Mouse (Mus musculus) myocyte (in vitro differentiated cells): ENCODE results near the gene Cd2ap.

Experiments used
- CEBPB ChIP-seq: IDR thresholded peaks from 2 replicates; pipeline ENCODE4 v1.6.1; 2011; ENCODE audit warnings: mild to moderate bottlenecking, moderate library complexity; ENCODE audit not compliant: poor library complexity, insufficient read depth, severe bottlenecking
- E2F4 ChIP-seq: IDR thresholded peaks from one replicate; pipeline ENCODE4 v1.6.1; 2011; ENCODE audit warnings: mild to moderate bottlenecking, control low read depth, moderate library complexity; ENCODE audit not compliant: insufficient read depth
- MAX ChIP-seq: IDR thresholded peaks from one replicate; pipeline ENCODE4 v1.6.1; 2011; ENCODE audit warnings: low read depth, mild to moderate bottlenecking, control low read depth
- MYOD1 ChIP-seq, 3 experiments: IDR thresholded peaks; one replicate each; pipeline ENCODE4 v1.6.1; 2011; ENCODE audit warnings: control low read depth in 2 of 3, low read depth in 2 of 3, mild to moderate bottlenecking in 2 of 3, moderate library complexity in 1 of 3; ENCODE audit not compliant: insufficient read length in 2 of 3, control insufficient read depth in 1 of 3
- POLR2A ChIP-seq: IDR thresholded peaks from one replicate; pipeline ENCODE4 v1.6.1; 2011; ENCODE audit warnings: low read depth, mild to moderate bottlenecking, control low read depth, moderate library complexity; ENCODE audit not compliant: insufficient read length
- POLR2AphosphoS2 ChIP-seq: IDR thresholded peaks from one replicate; pipeline ENCODE4 v1.6.1; 2011; ENCODE audit warnings: low read depth, control low read depth; ENCODE audit not compliant: insufficient read length
- TCF3 ChIP-seq: IDR thresholded peaks from one replicate; pipeline ENCODE4 v1.6.1; 2011; ENCODE audit warnings: low read depth, control low read depth; ENCODE audit not compliant: insufficient read length
- USF1 ChIP-seq: IDR thresholded peaks from one replicate; pipeline ENCODE4 v1.6.1; 2011; ENCODE audit warnings: low read depth, mild to moderate bottlenecking, control low read depth, moderate library complexity

GRCm38 (mm10) chr17:42882873-42883272 is 6.4 kb upstream of the Cd2ap start:
- no peak for TF ChIP-seq CEBPB
- no peak for TF ChIP-seq POLR2AphosphoS2
- no peak for TF ChIP-seq USF1
- TF ChIP-seq MYOD1 (IDR thresholded peaks at IDR 0.05; ENCODE audit: control insufficient read depth in 1 of 3, insufficient read length in 2 of 3, low read depth in 2 of 3): no peak
- no peak for TF ChIP-seq MAX
- TF ChIP-seq POLR2A: no peak
- no peak for TF ChIP-seq E2F4
- TF ChIP-seq TCF3: no peak
